Mouse (Mus musculus) forebrain, embryonic 11.5 days (tissue): ENCODE data around the gene Lage3. TPM values are rescaled to one million over a fixed set of nuclear protein-coding genes. Genes with fewer than 3 reads are reported as not detected.

Experiments used
- ATAC-seq: fragments of 200-750 bp; cut with Nextera tagmentation; replicated peaks from 2 replicates; pipeline ENCODE4 v1.8.0; 2017; ENCODE audit warnings: moderate TSS enrichment; ENCODE audit not compliant: low FRiP score
- DNase-seq: peaks from one replicate; pipeline ENCODE4 v3.0.0-alpha.2; 2017; ENCODE audit warnings: low spot score
- H3K27ac ChIP-seq: fragments of 300-500 bp; sonication (generic); 2 replicates; pipeline ENCODE4 v1.5.1; 2014; ENCODE audit warnings: low read depth, low read length
- H3K27me3 ChIP-seq: fragments of 300-500 bp; sonication (generic); 2 replicates; pipeline ENCODE4 v1.6.1; 2014; ENCODE audit warnings: mild to moderate bottlenecking, low read length, mixed read lengths; ENCODE audit not compliant: control insufficient read depth, insufficient read depth
- H3K36me3 ChIP-seq: fragments of 300-500 bp; sonication (generic); 2 replicates; pipeline ENCODE4 v1.6.1; 2014; ENCODE audit warnings: mild to moderate bottlenecking, low read length, moderate library complexity, mixed read lengths; ENCODE audit not compliant: control insufficient read depth, insufficient read depth
- H3K4me1 ChIP-seq: fragments of 300-500 bp; sonication (generic); replicated peaks from 2 replicates; pipeline ENCODE4 v1.6.1; 2014; ENCODE audit warnings: low read length, mixed read lengths; ENCODE audit not compliant: control insufficient read depth, insufficient read depth
- H3K4me2 ChIP-seq: fragments of 300-500 bp; sonication (generic); 2 replicates; pipeline ENCODE4 v1.6.1; 2014; ENCODE audit warnings: low read depth, mild to moderate bottlenecking, low read length, moderate library complexity, mixed read lengths; ENCODE audit not compliant: severe bottlenecking
- H3K4me3 ChIP-seq: fragments of 300-500 bp; sonication (generic); 2 replicates; pipeline ENCODE4 v1.5.1; 2014; ENCODE audit warnings: low read depth, low read length
- H3K9ac ChIP-seq: fragments of 300-500 bp; sonication (generic); 2 replicates; pipeline ENCODE4 v1.6.1; 2014; ENCODE audit warnings: low read length
- H3K9me3 ChIP-seq: fragments of 300-500 bp; sonication (generic); 2 replicates; pipeline ENCODE4 v1.6.1; 2016; ENCODE audit warnings: low read length, mixed read lengths; ENCODE audit not compliant: control insufficient read depth
- WGBS: fragments of 180-500 bp; shearing (Covaris S2); extraction: QIAGEN DNeasy Blood & Tissue Kit; methylation state at CpG from one replicate; pipeline ENCODE4 v1.1.7; 2014; 5-methylcytosine and 5-hydroxymethylcytosine counted together
- polyA plus RNA-seq: library from polyadenylated mRNA; unstranded; fragments of >200 nt; fragmentation: Nextera tagmentation; extraction: Ambion mirVana; gene quantifications from 2 replicates; pipeline ENCODE4 v1.2.1, GENCODE M21; 2014

The Lage3 gene
- 118 and 121 TPM in 2 replicates for polyA plus RNA-seq

DNA sequence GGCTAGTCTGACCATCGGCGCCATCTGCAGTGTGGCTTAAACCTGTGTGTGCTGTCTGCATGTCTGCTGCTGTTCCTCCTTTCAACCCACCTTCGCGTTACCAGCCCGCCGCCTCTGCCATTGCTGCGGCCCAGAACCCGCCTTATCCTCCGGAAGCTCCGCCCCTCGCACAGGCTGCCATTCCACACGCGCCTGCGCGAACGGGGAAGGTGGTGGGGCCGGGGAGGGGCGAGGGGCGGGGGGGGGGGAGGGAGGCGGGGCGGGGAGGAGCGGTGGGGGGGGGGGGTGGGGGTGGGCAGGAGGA lies at the start of gene Lage3:
Gene Lage3, minus strand, starts transcription at position 152 of the 304 bp plus-strand sequence.
- Histone ChIP-seq H3K27ac (no peak within 1 kb of the TSS), H3K9ac (peak within 1 kb of the TSS; percentile 48), H3K4me2 (peak within 1 kb of the TSS; percentile 55), H3K36me3 (no peaks in the 10 kb centered on the region), H3K4me1 (no peaks in the 10 kb centered on the region), H3K4me3 (peak within 1 kb of the TSS; percentile 35), H3K9me3 (no peaks in the 10 kb centered on the region), H3K27me3 (no peaks in the 10 kb centered on the region)
- ATAC-seq (peak; percentile 86), DNase-seq (peak; percentile 80)
- 26% methylated on average over 15 of the region's 22 CpGs for WGBS

DNA sequence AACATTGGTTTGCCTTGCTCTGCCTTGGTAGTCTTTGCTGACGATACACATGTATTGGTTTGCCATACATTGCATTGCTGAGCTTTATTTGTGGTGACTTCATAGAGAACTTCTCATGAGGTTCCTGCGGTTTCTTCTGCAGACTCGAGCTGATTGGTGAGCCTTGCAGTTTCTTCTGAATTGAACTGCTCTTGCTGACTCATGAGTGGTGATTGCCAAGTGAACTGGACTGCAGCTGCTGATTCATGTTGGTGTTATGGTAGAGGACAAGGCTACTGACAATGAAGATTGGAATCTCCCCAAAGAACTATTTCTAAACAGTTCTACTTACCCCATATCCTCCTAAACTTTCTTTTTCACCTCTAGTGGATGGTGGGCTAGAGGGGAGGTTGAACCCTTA lies 46.7 kb upstream of the Lage3 start:
- 84% methylated on average over 3 of the region's 3 CpGs for WGBS
- no peak overlapping the region for H3K9ac ChIP-seq
- H3K36me3 ChIP-seq, result no peaks in the 10 kb centered on the region
- H3K4me2 ChIP-seq, result no peak overlapping the region
- no peaks in the 10 kb centered on the region for H3K9me3 ChIP-seq
- ATAC-seq, result no peak
- H3K27ac ChIP-seq, result no peak overlapping the region
- H3K4me3 ChIP-seq, result no peak overlapping the region
- no peaks in the 10 kb centered on the region for H3K27me3 ChIP-seq
- no peak for DNase-seq
- no peaks in the 10 kb centered on the region for H3K4me1 ChIP-seq

DNA sequence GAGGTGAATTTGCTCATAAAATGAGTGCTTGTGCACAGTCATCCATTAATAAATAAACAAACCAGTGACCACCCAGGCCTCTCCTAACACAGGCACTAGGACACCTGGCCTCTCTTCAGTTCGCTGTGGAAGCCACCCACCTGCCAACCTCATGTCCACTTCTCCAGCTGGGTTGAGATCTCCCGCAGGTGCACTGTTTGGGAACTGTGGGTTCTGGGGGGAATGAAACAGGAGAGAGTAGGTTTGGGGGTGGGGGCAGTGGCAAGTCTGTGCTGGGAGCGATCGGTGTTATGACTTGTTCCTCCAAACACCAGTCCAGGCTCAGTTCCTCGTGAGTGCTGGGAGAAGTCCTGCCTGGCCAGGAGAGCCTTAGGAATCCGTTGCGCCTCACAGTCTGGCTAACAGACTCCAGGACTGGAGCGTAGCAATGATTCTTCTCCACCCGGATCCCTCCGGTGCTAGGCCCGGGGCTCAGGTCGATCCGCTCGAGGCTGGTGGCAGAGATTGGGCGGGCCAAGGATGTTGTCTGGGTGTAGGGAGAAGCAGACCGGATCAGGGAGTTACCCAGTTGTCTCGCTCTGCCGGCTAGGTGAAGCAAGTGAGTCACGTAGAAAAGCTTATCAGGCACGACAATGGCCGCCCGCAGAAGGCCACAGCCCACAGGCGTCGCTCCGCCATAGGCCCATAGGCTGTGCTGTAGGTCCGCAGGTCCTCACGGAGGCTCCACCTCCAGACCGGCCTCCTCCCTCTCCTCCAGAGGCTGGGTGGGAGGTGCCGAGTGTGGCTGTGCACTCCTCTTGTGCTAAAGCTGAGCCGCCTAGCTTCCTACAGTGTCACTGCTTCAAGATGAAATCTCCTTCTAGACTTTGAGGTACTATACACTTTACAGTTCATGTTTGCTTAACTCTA lies 39.4 kb upstream of the Lage3 start, which contains the start of the genes Fam3a and Ikbkg:
Gene Fam3a, minus strand, starts transcription at position 738 of the 909 bp plus-strand sequence.
Gene Ikbkg, plus strand, starts transcription at position 756 of the 909 bp plus-strand sequence.
- Histone ChIP-seq H3K27ac (0 out of 2 replicates have a peak within 1 kb of the TSS, but pooled peaks have one; percentile 46), H3K4me3 (peak within 1 kb of the TSS; percentile 42), H3K4me2 (peak within 1 kb of the TSS; percentile 64), H3K36me3 (no peaks in the 10 kb centered on the region), H3K9ac (peak within 1 kb of the TSS; percentile 73), H3K9me3 (no peaks in the 10 kb centered on the region), H3K27me3 (no peaks in the 10 kb centered on the region), H3K4me1 (no peaks in the 10 kb centered on the region)
- ATAC-seq (peak; percentile 100), DNase-seq (peak; percentile 87)
- 14% methylated on average over 30 of the region's 30 CpGs for WGBS

DNA sequence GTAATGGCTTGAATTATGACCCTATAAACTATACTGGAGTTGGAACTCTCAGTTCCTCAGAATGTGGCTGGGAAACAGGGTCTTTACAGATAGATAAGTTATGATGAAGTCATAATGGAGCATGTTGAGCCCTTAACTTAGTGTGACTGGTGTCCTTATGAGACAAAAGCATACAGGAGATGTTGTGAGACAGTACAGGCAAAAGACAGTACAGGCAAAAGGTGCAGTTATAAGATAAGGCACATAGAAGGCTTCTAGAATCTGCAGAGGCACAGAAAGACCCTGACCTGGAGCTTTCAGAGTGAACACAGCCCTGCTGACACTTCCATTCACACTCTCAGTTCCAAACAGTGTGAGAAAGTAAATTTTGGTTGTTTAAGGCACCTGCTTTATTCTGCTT lies 34.7 kb upstream of the Lage3 start:
- Histone ChIP-seq H3K4me2 (no peak overlapping the region), H3K27ac (no peak overlapping the region), H3K36me3 (no peaks in the 10 kb centered on the region), H3K27me3 (no peaks in the 10 kb centered on the region), H3K9me3 (no peaks in the 10 kb centered on the region), H3K4me3 (no peak overlapping the region), H3K4me1 (no peaks in the 10 kb centered on the region), H3K9ac (no peak overlapping the region)
- ATAC-seq, result no peak
- no peak for DNase-seq

DNA sequence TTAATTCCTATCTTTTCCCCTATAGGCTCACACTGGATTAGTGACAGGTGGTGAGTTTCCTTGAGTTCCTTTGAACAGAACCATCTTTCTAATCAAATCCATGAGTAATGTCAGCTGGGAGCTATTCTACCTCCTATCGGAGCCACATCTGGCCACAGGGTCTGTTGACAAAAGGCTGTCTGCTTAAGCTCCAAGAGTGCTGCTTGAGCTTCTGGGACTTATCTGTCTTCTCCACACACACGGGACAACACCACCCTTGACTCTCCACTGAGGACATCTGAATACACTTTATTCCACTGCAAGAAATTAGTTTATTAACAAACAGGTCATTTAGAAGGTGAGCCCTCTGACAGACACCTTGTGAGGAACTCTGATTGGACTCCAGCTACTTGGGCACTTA lies 31.0 kb upstream of the Lage3 start:
- ATAC-seq, result no peak
- H3K27ac ChIP-seq, result no peak overlapping the region
- DNase-seq, result no peak

DNA sequence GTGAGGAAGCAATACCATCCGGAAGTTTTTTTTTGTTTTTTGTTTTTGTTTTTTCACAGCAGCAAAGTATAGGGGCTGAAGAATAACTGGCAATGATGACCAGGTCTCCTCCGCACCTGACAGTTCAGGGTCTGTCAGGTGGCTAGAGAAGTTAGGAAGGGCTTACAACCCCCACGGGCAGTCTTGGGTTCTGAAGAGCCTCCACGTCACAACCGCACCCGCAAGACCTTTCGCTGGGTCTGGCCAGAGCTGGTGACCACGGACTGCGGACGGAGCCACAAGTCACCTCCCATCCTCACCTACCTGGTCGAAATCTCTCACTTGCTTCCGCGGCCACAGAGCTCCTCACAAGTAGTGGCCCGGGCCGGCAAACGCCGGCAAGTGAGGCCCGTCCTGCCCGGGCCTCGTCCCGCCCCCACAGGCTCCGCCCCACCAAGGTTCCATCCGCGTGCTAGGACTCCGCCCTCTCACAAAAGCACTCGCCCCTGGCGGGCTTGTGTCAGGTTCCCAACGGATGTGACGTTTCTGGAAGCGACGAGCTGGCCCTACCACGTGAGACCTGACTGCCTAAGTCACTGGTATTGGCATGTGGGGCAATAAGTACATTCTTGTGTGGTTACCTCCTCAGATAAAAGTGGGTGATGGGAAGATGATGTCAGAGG lies 19.6 kb upstream of the Lage3 start, which contains the start of the genes Ubl4a and Slc10a3:
Gene Ubl4a, minus strand, starts transcription at position 331 of the 662 bp plus-strand sequence.
Gene Slc10a3, minus strand, starts transcription at position 462 of the 662 bp plus-strand sequence.
- WGBS, result 12% methylated on average over 32 of the region's 32 CpGs
- Histone ChIP-seq H3K36me3 (no peaks in the 10 kb centered on the region), H3K27me3 (no peaks in the 10 kb centered on the region), H3K9me3 (no peaks in the 10 kb centered on the region), H3K4me3 (peak within 1 kb of the TSS; percentile 34), H3K4me1 (no peaks in the 10 kb centered on the region), H3K27ac (no peak within 1 kb of the TSS), H3K4me2 (peak within 1 kb of the TSS; percentile 57), H3K9ac (peak within 1 kb of the TSS; percentile 51)
- ATAC-seq (peak; percentile 93), DNase-seq (peak; percentile 89)

More for the DNA sequence above, 31.0 kb upstream of the Lage3 start:
- no peaks in the 10 kb centered on the region for H3K27me3 ChIP-seq
- no peaks in the 10 kb centered on the region for H3K36me3 ChIP-seq
- H3K4me3 ChIP-seq, result no peak overlapping the region
- no peak overlapping the region for H3K9ac ChIP-seq
- H3K9me3 ChIP-seq, result no peaks in the 10 kb centered on the region
- H3K4me2 ChIP-seq, result no peak overlapping the region
- H3K4me1 ChIP-seq, result no peaks in the 10 kb centered on the region
- 68% methylated on average over 2 of the region's 2 CpGs for WGBS

DNA sequence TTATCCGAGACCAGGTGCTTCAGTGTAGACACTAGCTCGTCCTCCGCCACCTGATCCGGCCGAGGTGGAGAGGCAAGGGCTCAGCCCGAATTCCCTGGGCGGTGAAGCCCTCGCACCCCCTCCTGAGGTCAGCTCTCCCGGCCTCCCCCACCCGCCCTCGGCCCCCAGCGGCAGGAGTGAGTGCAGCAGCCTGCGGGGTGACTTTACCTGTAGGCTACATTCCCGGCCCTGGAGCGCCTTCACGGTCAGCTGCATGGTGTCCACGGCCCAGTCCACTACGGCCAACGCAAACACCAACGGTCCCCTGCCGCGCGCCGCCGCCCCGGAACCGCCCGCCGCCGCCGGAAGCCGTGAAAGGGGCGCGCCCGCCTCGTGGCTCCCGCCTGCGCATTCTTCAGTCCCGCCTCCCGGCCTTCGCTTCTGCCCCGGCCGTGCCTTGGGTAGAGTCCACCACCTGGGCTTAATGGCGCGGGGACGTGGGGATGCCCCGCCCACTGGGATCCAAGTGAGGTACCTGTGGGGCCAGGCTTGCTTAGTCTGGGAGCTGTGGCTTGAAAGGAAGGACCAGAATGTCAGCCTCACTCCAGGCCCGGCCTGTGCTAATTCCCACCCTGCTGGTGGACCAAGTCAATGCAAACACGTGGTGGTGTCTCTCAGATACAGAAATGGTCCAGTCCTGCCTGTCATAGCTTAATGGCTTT lies 14.9 kb upstream of the Lage3 start:
- H3K4me3 ChIP-seq, result peak overlapping the region; percentile 45
- no peaks in the 10 kb centered on the region for H3K27me3 ChIP-seq
- H3K4me1 ChIP-seq, result no peaks in the 10 kb centered on the region
- WGBS, result 10% methylated on average over 39 of the region's 49 CpGs
- H3K9ac ChIP-seq, result peak overlapping the region; percentile 69
- H3K36me3 ChIP-seq, result no peaks in the 10 kb centered on the region
- ATAC-seq (peak; percentile 72), DNase-seq (peak; percentile 77)
- no peak overlapping the region for H3K27ac ChIP-seq
- no peaks in the 10 kb centered on the region for H3K9me3 ChIP-seq
- H3K4me2 ChIP-seq, result peak overlapping the region; percentile 63

DNA sequence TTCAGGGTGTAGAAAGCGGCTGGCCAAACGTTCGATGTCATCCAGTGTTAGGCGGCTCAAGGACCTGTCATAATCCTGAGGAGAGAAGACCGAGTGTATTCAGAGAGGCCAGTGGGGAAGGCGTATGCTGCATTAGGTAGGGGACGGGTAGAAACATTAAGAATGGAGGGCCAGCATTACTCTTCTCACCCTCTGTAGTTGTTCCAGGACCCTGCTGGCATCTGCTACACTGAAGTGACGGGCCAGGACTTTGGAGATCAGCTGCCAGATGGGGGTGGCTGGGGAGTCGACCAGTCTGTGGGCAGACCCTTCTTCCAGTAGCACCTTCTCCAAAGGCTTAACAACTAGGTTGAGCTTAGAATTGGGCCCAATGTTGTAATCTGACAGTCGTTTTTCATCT lies 14.1 kb upstream of the Lage3 start:
- Histone ChIP-seq H3K4me1 (no peaks in the 10 kb centered on the region), H3K27me3 (no peaks in the 10 kb centered on the region), H3K9me3 (no peaks in the 10 kb centered on the region), H3K4me3 (peak overlapping the region; percentile 45), H3K36me3 (no peaks in the 10 kb centered on the region), H3K27ac (no peak overlapping the region), H3K9ac (peak overlapping the region; percentile 69), H3K4me2 (peak overlapping the region; percentile 63)
- WGBS, result 77% methylated on average over 10 of the region's 10 CpGs
- DNase-seq (no peak), ATAC-seq (no peak)
